Mouse (Mus musculus) liver, postnatal 0 days (tissue): ENCODE measurements around the gene Olfr1436. TPM values are rescaled to one million over a fixed set of nuclear protein-coding genes. Genes with fewer than 3 reads are reported as not detected.
"Not testable (repeated sequence)": the region's sequence is repeated elsewhere in the genome, so short reads cannot be mapped to it uniquely, and the experiment has no call there.

ENCODE experiments used
- ATAC-seq: fragments of 200-750 bp; cut with Nextera tagmentation; 2 replicates; pipeline ENCODE4 v1.8.0; 2017; ENCODE audit warnings: mild to moderate bottlenecking, moderate library complexity
- DNase-seq: peaks from one replicate; pipeline ENCODE4 v3.0.0-alpha.2; 2016
- H3K27ac ChIP-seq: fragments of 300-500 bp; sonication (generic); 2 replicates; pipeline ENCODE4 v1.5.1; 2014; ENCODE audit warnings: antibody characterized with exemption, moderate library complexity, mild to moderate bottlenecking, low read depth
- H3K27me3 ChIP-seq: fragments of 300-500 bp; sonication (generic); 2 replicates; pipeline ENCODE4 v1.6.1; 2014; ENCODE audit warnings: low read length, control low read depth, mixed read lengths; ENCODE audit not compliant: insufficient read depth
- H3K36me3 ChIP-seq: fragments of 300-500 bp; sonication (generic); replicated peaks from 2 replicates; pipeline ENCODE4 v1.6.1; 2014; ENCODE audit warnings: mild to moderate bottlenecking, control low read depth, low read length, moderate library complexity, mixed read lengths; ENCODE audit not compliant: insufficient read depth
- H3K4me1 ChIP-seq: fragments of 300-500 bp; sonication (generic); 2 replicates; pipeline ENCODE4 v1.6.1; 2014; ENCODE audit warnings: antibody characterized with exemption, mild to moderate bottlenecking, control low read depth; ENCODE audit not compliant: insufficient read depth
- H3K4me2 ChIP-seq: fragments of 300-500 bp; sonication (generic); 2 replicates; pipeline ENCODE4 v1.6.1; 2014; ENCODE audit warnings: low read depth, mild to moderate bottlenecking, low read length, moderate library complexity, mixed read lengths
- H3K4me3 ChIP-seq: fragments of 300-500 bp; sonication (generic); 2 replicates; pipeline ENCODE4 v1.5.1; 2014; ENCODE audit warnings: low read depth, low read length
- H3K9ac ChIP-seq: fragments of 300-500 bp; sonication (generic); replicated peaks from 2 replicates; pipeline ENCODE4 v1.6.1; 2014; ENCODE audit warnings: mild to moderate bottlenecking, moderate library complexity
- H3K9me3 ChIP-seq: fragments of 300-500 bp; sonication (generic); 2 replicates; pipeline ENCODE4 v1.6.1; 2016; ENCODE audit warnings: mild to moderate bottlenecking, control low read depth, low read length, mixed read lengths
- CTCF ChIP-seq: sonication (generic); IDR thresholded peaks from 2 replicates; pipeline ENCODE4 v1.5.1; 2016; ENCODE audit warnings: antibody characterized with exemption, low read depth
- EP300 ChIP-seq: IDR thresholded peaks from 2 replicates; pipeline ENCODE4 v1.6.1; 2016; ENCODE audit warnings: antibody characterized with exemption, low read depth, mild to moderate bottlenecking
- WGBS: fragments of 180-500 bp; shearing (Covaris S2); extraction: QIAGEN DNeasy Blood & Tissue Kit; methylation state at CpG from one replicate; pipeline ENCODE4 v1.1.7; 2014; ENCODE audit not compliant: insufficient replicate concordance; 5-methylcytosine and 5-hydroxymethylcytosine counted together
- polyA plus RNA-seq: library from polyadenylated mRNA; unstranded; fragments of >200 nt; fragmentation: Nextera tagmentation; extraction: Ambion mirVana; gene quantifications from 2 replicates; pipeline ENCODE4 v1.2.1, GENCODE M21; 2015

Olfr1436 gene
- not detected in 2 replicates for polyA plus RNA-seq

DNA sequence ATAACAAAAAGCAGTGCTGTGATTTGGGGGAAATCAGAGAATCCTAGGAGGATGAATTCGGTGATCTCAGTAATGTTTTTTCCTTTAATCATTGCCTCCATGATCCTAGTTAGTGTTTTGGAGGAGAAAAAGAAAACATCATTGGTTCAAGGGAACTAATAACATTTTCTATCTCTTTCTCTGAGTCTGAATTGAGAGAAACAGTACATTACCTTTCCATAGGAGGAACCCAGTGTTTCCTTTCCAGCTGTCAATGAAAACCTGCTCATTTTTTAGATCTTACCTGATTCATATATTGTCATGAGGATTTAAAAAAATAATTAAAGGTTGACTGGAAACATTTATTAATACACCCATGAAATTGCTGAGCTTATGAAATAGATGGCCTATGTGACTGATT lies at the start of gene Olfr1436:
Olfr1436 (minus strand) TSS at position 101 of the 400 bp plus-strand sequence.
- 68% methylated on average over 1 of the region's 1 CpGs for WGBS
- H3K9ac ChIP-seq, ATAC-seq: not testable (repeated sequence)

DNA sequence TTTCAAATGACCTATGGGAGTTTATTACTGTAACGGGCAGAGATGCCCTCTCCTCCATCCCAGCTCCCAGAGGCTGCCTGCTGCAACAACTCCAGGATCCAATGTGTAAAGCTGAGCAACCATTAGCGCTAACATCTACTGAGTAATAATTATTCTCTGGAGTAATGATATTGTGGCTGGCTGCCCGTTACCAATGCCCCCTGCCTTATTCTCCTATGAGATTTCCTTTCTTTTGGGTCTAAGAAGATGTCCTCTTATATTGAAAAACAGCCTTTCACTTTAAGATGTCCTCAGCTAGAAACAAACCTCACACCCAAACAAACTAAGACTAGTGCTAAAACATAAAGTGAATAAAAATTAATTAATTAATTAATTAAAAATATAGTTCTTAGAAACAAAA lies 36.9 kb upstream of the Olfr1436 start, which contains the start of gene Olfr1438-ps1:
Olfr1438-ps1 (minus strand) TSS at position 101 of the 400 bp plus-strand sequence.
- TF ChIP-seq CTCF (no peak), EP300 (no peak)
- no peak within 1 kb of the TSS for H3K4me3 ChIP-seq
- 66% methylated on average over 3 of the region's 3 CpGs for WGBS

More for the DNA sequence above, at the start of gene Olfr1436:
- not testable (repeated sequence) for H3K4me3 ChIP-seq, H3K4me2 ChIP-seq, DNase-seq, H3K4me1 ChIP-seq, H3K27ac ChIP-seq, H3K36me3 ChIP-seq, H3K27me3 ChIP-seq, H3K9me3 ChIP-seq

DNA sequence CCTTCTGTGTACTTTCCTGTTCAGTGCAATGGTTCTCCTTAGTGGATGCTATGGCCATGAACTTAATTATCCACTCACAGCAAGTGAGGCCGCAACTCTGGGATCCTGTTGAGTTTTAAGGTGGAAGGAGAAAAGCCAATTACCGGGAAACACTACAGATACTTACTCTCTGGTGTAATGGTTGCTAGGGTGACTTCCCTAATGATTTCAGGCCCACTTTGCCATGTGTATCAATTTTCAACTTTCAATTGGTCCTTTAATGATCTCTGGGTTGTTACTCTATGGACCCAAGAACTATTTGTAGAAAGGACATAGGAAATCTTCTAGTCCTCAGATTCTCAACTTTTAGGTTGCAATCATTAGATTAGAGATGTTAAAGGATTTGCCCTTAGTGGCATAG lies 26.1 kb upstream of the Olfr1436 start, which contains the start of gene Olfr1437:
Olfr1437 (minus strand) TSS at position 101 of the 400 bp plus-strand sequence.
- no peaks in the 10 kb centered on the region for H3K36me3 ChIP-seq
- H3K4me3 ChIP-seq: no peak within 1 kb of the TSS
- 78% methylated on average over 2 of the region's 2 CpGs for WGBS
- no peak within 1 kb of the TSS for H3K4me2 ChIP-seq
- H3K9ac ChIP-seq: no peak within 1 kb of the TSS
- H3K4me1 ChIP-seq: no peaks in the 10 kb centered on the region
- no peak for TF ChIP-seq CTCF
- TF ChIP-seq EP300: no peak
- H3K27ac ChIP-seq: no peak within 1 kb of the TSS
- H3K27me3 ChIP-seq: no peaks in the 10 kb centered on the region
- no peaks in the 10 kb centered on the region for H3K9me3 ChIP-seq
- ATAC-seq (no peak), DNase-seq (no peak)

More for the DNA sequence above, 36.9 kb upstream of the Olfr1436 start, which contains the start of gene Olfr1438-ps1:
- Histone ChIP-seq H3K4me1 (no peaks in the 10 kb centered on the region), H3K9ac (no peak within 1 kb of the TSS), H3K9me3 (no peaks in the 10 kb centered on the region), H3K27me3 (no peaks in the 10 kb centered on the region), H3K27ac (no peak within 1 kb of the TSS), H3K4me2 (no peak within 1 kb of the TSS), H3K36me3 (no peaks in the 10 kb centered on the region)
- no peak for DNase-seq
- no peak for ATAC-seq

DNA sequence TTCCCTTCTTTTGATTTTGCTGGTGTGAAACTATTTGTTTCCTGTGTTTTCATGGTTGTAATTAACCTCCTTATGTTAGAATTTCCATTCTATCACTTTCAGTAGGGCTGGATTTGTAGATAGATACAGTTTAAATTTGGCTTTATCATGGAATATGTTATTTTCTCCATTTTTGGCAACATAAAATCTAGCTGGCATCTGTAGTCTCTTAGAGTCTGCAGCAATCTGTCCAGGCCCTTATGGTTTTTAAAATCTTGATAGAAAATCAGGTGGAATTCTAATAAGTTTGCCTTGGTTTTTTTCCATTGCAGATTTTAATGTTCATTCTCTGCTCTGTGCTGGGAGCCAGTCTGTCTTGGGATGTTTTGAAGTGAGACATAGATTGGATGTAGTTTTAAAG lies 6.0 kb downstream of the Olfr1436 start:
- no peak overlapping the region for H3K9ac ChIP-seq
- no peaks in the 10 kb centered on the region for H3K36me3 ChIP-seq
- H3K27ac ChIP-seq: no peak overlapping the region
- H3K9me3 ChIP-seq: no peaks in the 10 kb centered on the region
- ATAC-seq (no peak), DNase-seq (no peak)
- H3K27me3 ChIP-seq: no peaks in the 10 kb centered on the region
- H3K4me3 ChIP-seq: no peak overlapping the region
- no peaks in the 10 kb centered on the region for H3K4me1 ChIP-seq
- no peak overlapping the region for H3K4me2 ChIP-seq
- no peak for TF ChIP-seq CTCF
- no peak for TF ChIP-seq EP300

DNA sequence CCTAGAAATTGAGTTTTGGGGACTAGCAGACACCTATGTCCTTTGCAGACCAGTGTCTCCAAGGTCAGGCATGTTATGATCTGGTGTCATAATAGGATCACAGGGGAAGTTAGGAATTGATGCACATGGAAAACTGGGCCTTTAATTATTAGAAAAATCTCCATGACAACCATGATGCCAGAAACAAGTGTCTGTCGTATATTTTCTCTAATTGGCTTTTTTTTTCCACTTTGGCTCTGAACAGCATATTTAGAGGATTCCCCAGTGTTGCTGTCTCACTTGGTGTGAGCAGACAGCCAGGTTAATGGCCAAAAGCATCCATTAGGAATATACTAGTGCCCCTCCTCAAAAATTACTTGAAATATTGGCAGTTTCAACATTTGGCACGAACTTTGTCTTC lies 19.4 kb downstream of the Olfr1436 start, which contains the start of gene Olfr1434:
Olfr1434 (plus strand) TSS at position 301 of the 400 bp plus-strand sequence.
- H3K27ac ChIP-seq: no peak within 1 kb of the TSS
- WGBS: 59% methylated on average over 2 of the region's 2 CpGs
- H3K4me3 ChIP-seq: no peak within 1 kb of the TSS
- H3K4me1 ChIP-seq: no peaks in the 10 kb centered on the region
- H3K9me3 ChIP-seq: no peaks in the 10 kb centered on the region
- H3K27me3 ChIP-seq: no peaks in the 10 kb centered on the region
- TF ChIP-seq CTCF: no peak
- TF ChIP-seq EP300: no peak
- H3K4me2 ChIP-seq: no peak within 1 kb of the TSS
- no peak for ATAC-seq
- DNase-seq: no peak
- no peak within 1 kb of the TSS for H3K9ac ChIP-seq
- no peaks in the 10 kb centered on the region for H3K36me3 ChIP-seq

DNA sequence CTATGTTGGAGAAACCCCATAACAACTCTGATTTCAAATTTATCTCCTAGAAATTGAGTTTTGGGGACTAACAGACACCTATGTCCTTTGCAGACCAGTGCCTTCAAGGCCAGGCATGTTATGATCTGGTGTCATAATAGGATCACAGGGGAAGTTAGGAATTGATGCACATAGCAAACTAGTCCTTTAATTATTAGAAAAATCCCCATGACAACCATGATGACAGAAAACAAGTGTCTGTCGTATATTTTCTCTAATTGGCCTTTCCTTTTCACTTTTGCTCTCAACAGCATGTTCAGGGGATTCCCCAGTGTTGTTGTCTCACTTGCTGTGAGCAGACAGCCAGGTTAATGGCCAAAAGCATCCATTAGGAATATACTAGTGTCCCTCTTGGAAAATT lies 38.2 kb downstream of the Olfr1436 start, which contains the start of gene Olfr235:
Olfr235 (plus strand) TSS at position 301 of the 400 bp plus-strand sequence.
- WGBS: 43% methylated on average over 1 of the region's 1 CpGs
- Histone ChIP-seq H3K4me3 (no peak within 1 kb of the TSS), H3K9me3 (no peaks in the 10 kb centered on the region), H3K27ac (no peak within 1 kb of the TSS), H3K4me2 (no peak within 1 kb of the TSS), H3K27me3 (no peaks in the 10 kb centered on the region), H3K9ac (no peak within 1 kb of the TSS), H3K36me3 (no peaks in the 10 kb centered on the region), H3K4me1 (no peaks in the 10 kb centered on the region)
- TF ChIP-seq EP300 (no peak), CTCF (no peak)
- ATAC-seq: no peak
- no peak for DNase-seq

Other genes starting within 250 kb of the Olfr1436 start
- not detected in 2 replicates for gene Olfr1424, start 236.4 kb downstream of the Olfr1436 start, polyA plus RNA-seq
- not detected in 2 replicates for gene Olfr1425, start 221.4 kb downstream of the Olfr1436 start, polyA plus RNA-seq
- gene Olfr1426, start 207.1 kb downstream of the Olfr1436 start, polyA plus RNA-seq: not detected in 2 replicates
- not detected in 2 replicates for gene Olfr1427, start 195.8 kb downstream of the Olfr1436 start, polyA plus RNA-seq
- not detected in 2 replicates for gene Olfr1428, start 183.2 kb downstream of the Olfr1436 start, polyA plus RNA-seq
- gene Olfr76, start 175.9 kb downstream of the Olfr1436 start, polyA plus RNA-seq: 0.04 TPM in 1 of 2 replicates, not detected in the other
- not detected in 2 replicates for gene Olfr1555-ps1, start 129.0 kb downstream of the Olfr1436 start, polyA plus RNA-seq
- gene Olfr1431, start 98.5 kb downstream of the Olfr1436 start, polyA plus RNA-seq: not detected in 2 replicates
- not detected in 2 replicates for gene Olfr1432, start 66.5 kb downstream of the Olfr1436 start, polyA plus RNA-seq
- gene Olfr262, start 57.5 kb downstream of the Olfr1436 start, polyA plus RNA-seq: not detected in 2 replicates
- not detected in 2 replicates for gene Olfr235, start 38.1 kb downstream of the Olfr1436 start, polyA plus RNA-seq
- gene Olfr1434, start 19.3 kb downstream of the Olfr1436 start, polyA plus RNA-seq: not detected in 2 replicates
- not detected in 2 replicates for gene Olfr1437, start 26.0 kb upstream of the Olfr1436 start, polyA plus RNA-seq
- not detected in 2 replicates for gene Olfr1438-ps1, start 36.8 kb upstream of the Olfr1436 start, polyA plus RNA-seq
- not detected in 2 replicates for gene Olfr1440, start 88.1 kb upstream of the Olfr1436 start, polyA plus RNA-seq
- not detected in 2 replicates for gene Olfr1441, start 118.3 kb upstream of the Olfr1436 start, polyA plus RNA-seq
- gene Pfpl, start 128.8 kb upstream of the Olfr1436 start, polyA plus RNA-seq: not detected in 2 replicates
- gene Mpeg1, start 161.6 kb upstream of the Olfr1436 start, polyA plus RNA-seq: 3.5 and 3.8 TPM in 2 replicates
- gene Dtx4, start 202.3 kb upstream of the Olfr1436 start, polyA plus RNA-seq: 1.8 and 2.1 TPM in 2 replicates
- gene Fam111a, start 246.6 kb upstream of the Olfr1436 start, polyA plus RNA-seq: 14.4 and 15.4 TPM in 2 replicates